Mouse (Mus musculus) neutrophil, adult 5-6 weeks (primary cell): Measurements from ENCODE around the gene C9orf72. TPM values are rescaled to one million over a fixed set of nuclear protein-coding genes. Genes with fewer than 3 reads are reported as not detected.

Experiments
- ATAC-seq: fragments of 151-379, 151-347 bp; 2 replicates; pipeline ENCODE4 v1.8.0; 2017; ENCODE audit warnings: mild to moderate bottlenecking, moderate TSS enrichment; ENCODE audit not compliant: insufficient number of reproducible peaks, poor library complexity, low FRiP score, severe bottlenecking; ENCODE audit errors: extremely low read depth
- total RNA-seq: library from RNA; stranded (forward); fragments of 200-1000 nt; gene quantifications from 2 replicates; pipeline ENCODE4 v1.2.3, GENCODE M21; 2017

The C9orf72 gene
- total RNA-seq, 1 experiment from 2014 or later, result 19.6 TPM

DNA sequence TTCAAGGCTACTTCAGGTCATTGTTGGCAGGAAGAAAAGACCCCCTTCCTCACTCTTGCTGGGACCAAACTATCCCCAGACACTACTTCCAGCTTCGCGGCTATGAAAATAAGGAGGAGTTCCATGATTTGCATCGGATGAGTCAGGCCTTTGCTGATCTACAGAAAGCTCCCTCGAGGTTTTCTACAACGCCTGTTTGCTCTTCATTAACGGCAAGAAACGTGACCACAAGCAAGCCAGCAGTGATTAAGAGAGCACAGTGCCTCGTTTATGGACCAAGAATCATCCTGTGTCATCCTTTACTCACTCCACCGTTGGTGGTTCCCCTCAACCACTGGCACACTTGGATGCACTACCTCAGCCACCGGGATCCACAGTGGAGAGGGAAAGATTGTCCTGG is 80.2 kb downstream of the C9orf72 start:
- no peak for ATAC-seq

- no peak for ATAC-seq
These were observed 82.4 kb downstream of the C9orf72 start for GRCm38 (mm10) chr4:35143472-35144102.

Other genes starting within 250 kb of the C9orf72 start
- not detected in 2 replicates for gene Ifnk, start 74.1 kb downstream of the C9orf72 start, total RNA-seq
- gene Mob3b, start 68.7 kb downstream of the C9orf72 start, total RNA-seq, result 2.6 and 5.5 TPM in 2 replicates